Comparison of ENCODE assay signal across 22 mouse cellular contexts in genomic region chr10:92649096-92649495, GRCm38 (mm10).
DNase-seq lines count a peak whose midpoint lies in the region; ATAC-seq lines count a peak whose summit lies in the region.
"Had no signal": no experiment of that assay in that cellular context is flagged by ENCODE, and none has a peak within 500 bp of the region (broad histone marks: within the 10 kb centered on the region; RNA-seq: fewer than 3 reads in every experiment).

No protein-coding gene starts in this region.

- H3K27me3 ChIP-seq in kidney, embryonic 14.5 days (ENCODE audit: control insufficient read depth, insufficient read depth, low read length) = no peaks in the 10 kb centered on the region
- H3K27me3 ChIP-seq in midbrain, embryonic 10.5 days (ENCODE audit: low read depth, poor library complexity, severe bottlenecking) = peaks cover 8% of the 10 kb centered on the region; the same call in 1 of the 2 replicates
- no peaks in the 10 kb centered on the region for H3K27me3 ChIP-seq in midbrain, embryonic 13.5 days
- H3K27me3 ChIP-seq: CH12.LX; forebrain, embryonic 13.5 days; heart, embryonic 15.5 days; hindbrain, embryonic 15.5 days; Patski had no signal

- no peak overlapping the region for H3K4me2 ChIP-seq in kidney, embryonic 14.5 days (replicated peaks; ENCODE audit: low read depth, low read length)
- no peak overlapping the region for H3K4me2 ChIP-seq in midbrain, embryonic 13.5 days (replicated peaks)
- H3K4me2 ChIP-seq: forebrain, embryonic 13.5 days; heart, embryonic 11.5 days; heart, embryonic 15.5 days; hindbrain, embryonic 15.5 days had no signal

- H3K4me1 ChIP-seq in kidney, embryonic 14.5 days (ENCODE audit: control insufficient read depth, insufficient read depth, low read length) = peaks cover 5% of the 10 kb centered on the region; the same call in 1 of the 2 replicates
- peaks cover 32% of the 10 kb centered on the region for H3K4me1 ChIP-seq in midbrain, embryonic 10.5 days
- H3K4me1 ChIP-seq in midbrain, embryonic 13.5 days (replicated peaks) = peaks cover 32% of the 10 kb centered on the region
- H3K4me1 ChIP-seq: heart, embryonic 15.5 days had no signal

- DNase-seq in kidney, adult 11 months = no peak
- DNase-seq in midbrain, embryonic 10.5 days (ENCODE audit: low spot score) = no peak
- peak; percentile 5 for DNase-seq in embryo, embryonic 9.5 days (ENCODE audit: extremely low spot score)
- DNase-seq in layer of hippocampus, adult 8-10 months (ENCODE audit: low spot score in 2 of 2) = no peak
- DNase-seq: adrenal gland, adult 2 months; adrenal gland, postnatal 25 days; cerebellum, adult 18-20 months; cerebellum, adult 9-11 months; cerebellum, postnatal 36 days; forebrain, postnatal 0 days; gastrocnemius, postnatal 14 days; heart, adult 2 months; heart, postnatal 14 days had no signal

- H3K4me3 ChIP-seq in kidney, embryonic 14.5 days (ENCODE audit: low read length) = no peak overlapping the region
- no peak overlapping the region for H3K4me3 ChIP-seq in midbrain, embryonic 10.5 days
- H3K4me3 ChIP-seq in midbrain, embryonic 13.5 days (replicated peaks) = no peak overlapping the region
- H3K4me3 ChIP-seq: forebrain, embryonic 13.5 days; heart, adult 2 months; heart, embryonic 15.5 days; hindbrain, embryonic 15.5 days had no signal

- peak; percentile 60; the same call in 1 of the 2 replicates for ATAC-seq in kidney, embryonic 14.5 days (ENCODE audit: low FRiP score, low TSS enrichment)
- no peak for ATAC-seq in midbrain, embryonic 13.5 days
- ATAC-seq: activated CD4-positive, CD25-positive, alpha-beta regulatory T cell, adult 4 months; forebrain, embryonic 13.5 days; forebrain, postnatal 0 days; Patski had no signal

- H3K9me3 ChIP-seq in kidney, embryonic 14.5 days (ENCODE audit: control insufficient read depth, low read length) = no peaks in the 10 kb centered on the region
- no peaks in the 10 kb centered on the region for H3K9me3 ChIP-seq in midbrain, embryonic 10.5 days (replicated peaks)
- no peaks in the 10 kb centered on the region for H3K9me3 ChIP-seq in midbrain, embryonic 13.5 days
- H3K9me3 ChIP-seq: forebrain, embryonic 13.5 days; heart, embryonic 15.5 days; hindbrain, embryonic 15.5 days had no signal

- H3K36me3 ChIP-seq in kidney, embryonic 14.5 days (ENCODE audit: control insufficient read depth, insufficient read depth, low read length) = no peaks in the 10 kb centered on the region
- H3K36me3 ChIP-seq in midbrain, embryonic 10.5 days = no peaks in the 10 kb centered on the region
- no peaks in the 10 kb centered on the region for H3K36me3 ChIP-seq in midbrain, embryonic 13.5 days
- H3K36me3 ChIP-seq: heart, embryonic 15.5 days; hindbrain, embryonic 15.5 days had no signal

- no peak overlapping the region for H3K27ac ChIP-seq in kidney, embryonic 14.5 days (ENCODE audit: low read depth, low read length)
- H3K27ac ChIP-seq in midbrain, embryonic 10.5 days (replicated peaks) = peak overlapping the region; percentile 24; the same call in 1 of the 2 replicates
- H3K27ac ChIP-seq in midbrain, embryonic 13.5 days = no peak overlapping the region
- H3K27ac ChIP-seq: forebrain, embryonic 13.5 days; heart, adult 2 months; heart, embryonic 15.5 days; hindbrain, embryonic 15.5 days had no signal

- WGBS in kidney, embryonic 14.5 days = 27% methylated on average over 8 of the region's 8 CpGs
- 47% methylated on average over 8 of the region's 8 CpGs for WGBS in midbrain, embryonic 10.5 days
- 58% methylated on average over 8 of the region's 8 CpGs for WGBS in midbrain, embryonic 13.5 days

- H3K9ac ChIP-seq in kidney, embryonic 14.5 days (ENCODE audit: low read depth, low read length) = no peak overlapping the region
- no peak overlapping the region for H3K9ac ChIP-seq in midbrain, embryonic 13.5 days (replicated peaks)
- H3K9ac ChIP-seq: forebrain, embryonic 13.5 days; forebrain, postnatal 0 days; heart, embryonic 15.5 days; hindbrain, embryonic 15.5 days had no signal
